Mouse (Mus musculus): ENCODE results near the gene Akap1.

DNA sequence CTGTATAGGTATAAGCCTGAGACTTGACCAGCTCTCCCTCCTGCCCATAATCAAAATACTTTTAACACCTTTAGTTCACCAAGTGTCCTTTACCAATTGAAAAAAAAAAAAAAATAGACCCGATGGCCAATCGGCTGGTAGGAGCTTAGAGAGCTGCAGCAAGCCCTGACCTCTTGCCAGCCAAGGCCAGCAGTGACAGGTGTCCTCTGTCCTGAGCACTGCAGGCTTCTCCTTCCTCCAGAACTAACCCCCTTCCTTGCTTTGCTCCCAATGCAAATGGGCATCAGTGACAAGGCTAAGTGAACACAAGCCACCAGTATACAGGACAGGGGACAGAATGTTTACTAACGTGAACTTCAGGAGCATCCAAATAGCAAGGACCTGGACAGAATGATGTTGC is 3.7 kb downstream of the Akap1 start:
- no peak for TF ChIP-seq POLR2A (IDR thresholded peaks at IDR 0.05; ENCODE audit: insufficient read length, low read depth)
- no peak for TF ChIP-seq MAX (IDR thresholded peaks at IDR 0.05; ENCODE audit: low read depth)
- peak in 2 of 3 experiments; percentile 7 to 53 for TF ChIP-seq MYOG (IDR thresholded peaks at IDR 0.05; ENCODE audit: control insufficient read depth in 1 of 3, insufficient read depth in 1 of 3, insufficient read length in 2 of 3, low read depth in 2 of 3)
- no peak for TF ChIP-seq REST (IDR thresholded peaks at IDR 0.05; ENCODE audit: insufficient read depth, insufficient read length)
- TF ChIP-seq USF1 (IDR thresholded peaks at IDR 0.05; ENCODE audit: low read depth): no peak
- TF ChIP-seq CEBPB (IDR thresholded peaks at IDR 0.05; ENCODE audit: insufficient read depth, poor library complexity, severe bottlenecking): no peak
- peak in 2 of 3 experiments; percentile 41 to 76 for TF ChIP-seq MYOD1 (IDR thresholded peaks at IDR 0.05; ENCODE audit: control insufficient read depth in 1 of 3, insufficient read length in 2 of 3, low read depth in 2 of 3)
- no peak for TF ChIP-seq TCF12 (IDR thresholded peaks at IDR 0.05; ENCODE audit: insufficient read depth, poor library complexity, severe bottlenecking)
- no peak for TF ChIP-seq POLR2AphosphoS2 (IDR thresholded peaks at IDR 0.05; ENCODE audit: insufficient read length, low read depth)
- TF ChIP-seq E2F4 (IDR thresholded peaks at IDR 0.05; ENCODE audit: insufficient read depth): no peak
- TF ChIP-seq SRF (IDR thresholded peaks at IDR 0.05; ENCODE audit: control insufficient read depth, insufficient read length, low read depth): no peak
- no peak for TF ChIP-seq TCF3 (IDR thresholded peaks at IDR 0.05; ENCODE audit: insufficient read length, low read depth)

All from myocyte (in vitro differentiated cells).